Mouse (Mus musculus) erythroid progenitor cell, adult 5-6 weeks (primary cell): ENCODE results near the gene Fxyd1. TPM values are rescaled to one million over a fixed set of nuclear protein-coding genes. Genes with fewer than 3 reads are reported as not detected.

ENCODE experiments used
- ATAC-seq: replicated peaks from 2 replicates; pipeline ENCODE4 v1.8.0; 2016; ENCODE audit warnings: moderate number of reproducible peaks, mild to moderate bottlenecking, moderate TSS enrichment, inconsistent platforms; ENCODE audit not compliant: poor library complexity, low FRiP score, severe bottlenecking
- total RNA-seq, 2 experiments: library from RNA; stranded (forward) in 1 of 2; stranded (reverse) in 1 of 2; fragments of 150-400 nt in 1 of 2; fragments of 186-747, 209-891 nt in 1 of 2; gene quantifications; 2 replicates each; pipeline versions ENCODE4 v1.2.3 to v1.2.4; 2015 to 2017; ENCODE audit warnings: low replicate concordance in 2 of 2

Fxyd1 gene
- total RNA-seq, 2 experiments from 2014 or later = not detected

DNA sequence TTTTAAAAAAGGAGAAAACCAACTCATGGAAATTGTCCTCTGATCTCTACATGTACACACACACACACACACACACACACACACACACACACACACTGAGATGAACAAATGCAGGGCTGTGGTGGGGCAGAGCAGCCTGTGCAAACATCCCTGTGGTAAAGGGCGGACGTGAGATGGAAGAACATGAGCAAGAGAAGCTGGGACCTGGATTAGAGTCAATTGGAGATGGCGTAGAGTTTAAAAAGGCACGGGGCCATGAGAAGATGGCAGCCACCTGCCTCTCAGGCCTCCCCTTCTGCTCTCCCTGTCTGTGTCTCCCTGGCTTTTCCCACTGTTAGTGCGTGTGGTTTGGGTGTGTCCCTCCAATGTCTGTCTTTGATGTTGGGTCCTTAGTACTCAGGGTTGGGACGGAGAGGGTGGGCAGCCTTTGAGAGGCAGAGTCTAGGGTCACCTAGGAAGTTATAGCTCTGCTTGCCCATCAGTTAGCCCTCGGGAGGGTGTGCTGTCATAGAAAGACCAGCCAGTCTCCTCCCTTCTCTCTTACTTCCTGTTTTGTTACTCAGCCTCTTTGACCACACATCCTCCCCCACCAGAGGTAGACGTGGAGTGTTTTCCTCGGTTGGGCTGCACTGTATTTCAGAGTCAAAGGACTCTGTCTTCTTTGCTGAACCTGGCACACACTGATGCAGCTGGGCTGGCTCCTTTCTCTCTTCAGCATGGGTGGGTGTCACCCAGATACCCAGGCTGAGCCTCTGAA is 23.4 kb downstream of the Fxyd1 start:
- ATAC-seq = no peak

DNA sequence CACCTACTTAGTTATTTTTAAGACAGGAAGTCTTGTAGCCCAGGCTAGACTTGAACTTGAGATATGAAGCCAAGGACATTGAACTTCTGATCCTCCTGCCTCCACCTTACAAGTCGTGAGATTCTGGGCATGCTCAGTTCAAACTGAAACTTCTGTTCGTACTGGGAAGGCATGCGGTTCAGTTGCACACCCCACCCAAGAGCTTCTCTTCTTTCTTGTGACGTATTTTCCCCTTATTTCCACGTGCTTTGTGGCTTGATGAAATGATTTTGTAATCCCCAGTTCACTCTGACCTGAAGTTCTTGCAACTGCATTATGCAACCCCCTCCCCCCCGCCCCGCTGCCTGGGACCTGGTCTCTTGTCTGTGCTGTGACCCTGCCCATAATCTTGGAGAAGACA is 25.3 kb downstream of the Fxyd1 start:
- no peak for ATAC-seq

DNA sequence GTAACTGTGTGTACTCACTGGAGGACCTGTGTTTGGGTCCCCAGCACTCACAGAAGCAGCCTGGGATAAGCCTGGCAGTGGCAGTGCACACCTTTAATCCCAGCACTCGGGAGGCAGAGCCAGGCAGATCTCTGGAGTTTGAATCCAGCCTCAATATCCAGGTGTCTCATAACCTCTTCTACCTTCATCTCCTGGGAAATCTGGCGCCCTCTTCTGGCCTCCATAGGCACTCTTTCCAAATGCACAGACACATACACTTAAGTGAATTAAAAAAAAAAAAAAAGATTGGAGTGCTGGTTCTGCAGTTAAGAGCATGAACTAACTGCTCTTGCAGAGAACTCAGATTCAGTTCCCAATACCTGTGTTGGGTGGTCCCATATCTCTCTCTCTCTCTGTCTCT is 26.3 kb downstream of the Fxyd1 start:
- no peak for ATAC-seq

DNA sequence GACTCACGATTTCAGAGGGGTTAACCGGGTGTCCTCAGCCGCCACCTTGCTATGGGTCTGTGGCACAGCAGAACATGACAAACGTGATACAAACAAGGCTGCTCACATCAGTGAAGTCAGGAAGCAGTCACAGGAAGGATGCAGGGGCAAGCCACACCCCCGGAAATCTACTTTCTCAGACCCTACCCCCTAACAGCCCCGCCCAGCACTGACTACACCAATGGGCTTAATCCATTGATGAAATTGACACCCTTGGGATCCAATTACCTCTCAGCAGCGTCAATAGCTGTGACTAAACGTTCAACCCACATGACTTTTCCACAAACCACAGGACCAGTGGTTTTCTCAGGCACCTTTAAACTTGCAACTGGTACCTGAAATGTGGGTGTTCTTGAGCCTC is 28.4 kb downstream of the Fxyd1 start:
- no peak for ATAC-seq

DNA sequence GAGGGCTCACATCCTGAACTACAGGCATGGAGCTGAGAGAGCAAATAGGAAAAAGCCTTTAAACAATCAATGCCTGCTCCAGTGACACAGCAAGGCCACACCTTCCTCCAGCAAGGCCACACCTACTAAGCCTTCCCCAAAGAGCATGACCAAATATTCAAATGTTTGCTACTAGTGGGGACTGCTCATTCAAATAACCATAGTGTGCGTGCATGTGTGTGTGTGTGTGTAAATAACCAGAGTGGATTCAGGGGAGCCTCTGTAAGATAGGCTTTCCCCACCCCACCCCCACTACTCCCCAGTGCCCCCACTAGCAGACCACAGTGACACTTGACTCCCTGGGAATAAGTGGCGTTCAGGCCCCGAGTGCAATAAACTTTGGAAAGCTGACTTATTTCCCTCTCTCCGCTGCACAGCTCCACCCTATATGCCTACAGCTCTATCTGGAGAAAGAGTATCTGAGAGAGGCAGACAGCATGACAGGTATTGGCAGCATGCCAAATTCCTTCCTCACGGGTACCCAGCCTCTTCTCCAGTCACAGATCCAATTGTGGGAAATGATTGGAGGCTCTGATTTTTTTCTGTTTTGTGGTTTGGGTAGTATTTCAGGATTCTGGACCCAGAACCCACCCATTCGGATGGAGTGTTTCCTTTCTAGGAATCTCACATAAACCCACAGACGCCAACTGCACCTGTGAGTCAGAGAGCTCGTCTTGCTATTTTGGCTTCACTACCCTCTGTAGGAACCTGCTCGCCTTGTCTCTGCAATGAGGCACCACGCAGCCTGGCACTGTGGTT is 39.7 kb downstream of the Fxyd1 start:
- no peak for ATAC-seq

DNA sequence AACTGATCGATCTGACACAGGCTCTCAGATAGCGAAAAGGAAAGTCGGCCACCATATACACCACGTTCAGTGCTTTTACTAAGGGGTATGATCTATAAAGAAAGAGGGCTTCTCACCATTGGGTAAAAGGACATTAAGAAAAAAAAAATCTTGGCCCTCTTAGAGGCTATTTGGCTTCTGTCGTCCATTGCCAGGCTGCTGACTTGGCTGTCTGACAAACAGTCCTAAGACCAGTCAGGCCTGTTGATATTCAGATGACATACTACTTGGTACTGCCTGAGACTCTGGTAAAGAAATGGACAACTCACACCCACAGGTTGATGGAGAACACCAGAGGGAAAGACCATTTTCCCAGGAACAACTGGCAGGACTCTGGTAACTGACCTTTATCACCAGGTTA is 44.0 kb downstream of the Fxyd1 start:
- no peak for ATAC-seq

DNA sequence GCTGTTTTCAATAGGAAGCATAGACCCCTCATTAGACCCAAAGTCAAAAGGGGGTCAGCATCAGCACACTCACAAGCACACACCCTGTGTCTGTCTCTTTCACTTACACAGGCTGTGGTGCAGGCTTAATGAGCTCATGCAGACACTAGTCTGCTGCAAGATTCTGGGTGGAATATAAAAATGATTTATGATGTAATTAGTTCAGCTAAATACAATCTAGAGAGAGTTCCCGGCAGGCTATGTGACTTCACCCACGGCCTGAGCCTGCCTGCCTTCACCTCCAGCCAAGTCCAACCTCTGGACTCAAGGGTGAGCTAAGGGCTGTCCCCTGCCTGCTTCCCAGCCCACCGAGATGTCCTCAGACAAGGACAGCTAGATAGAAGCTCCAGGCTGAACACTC is 48.1 kb downstream of the Fxyd1 start:
- no peak for ATAC-seq

DNA sequence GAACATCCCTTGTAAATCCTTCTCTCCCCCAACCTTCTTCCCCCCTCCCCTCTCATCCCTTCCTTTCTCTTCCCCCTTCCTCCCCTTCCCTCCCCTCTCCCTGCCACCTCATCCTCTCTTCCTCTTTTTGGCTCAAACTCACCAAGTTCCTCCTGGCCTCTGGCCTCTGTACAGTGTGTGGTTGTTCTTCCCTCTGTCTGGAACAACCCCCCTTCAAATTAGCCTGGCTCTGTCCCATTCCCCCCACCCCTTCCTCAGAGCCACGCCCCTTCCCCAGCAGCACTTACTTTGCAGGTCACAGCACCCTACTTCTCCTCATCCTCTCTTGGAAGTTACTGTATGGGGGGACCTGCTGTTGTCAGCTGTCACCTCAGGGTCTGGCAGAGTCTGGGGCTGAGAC is 48.8 kb downstream of the Fxyd1 start:
- no peak for ATAC-seq

DNA sequence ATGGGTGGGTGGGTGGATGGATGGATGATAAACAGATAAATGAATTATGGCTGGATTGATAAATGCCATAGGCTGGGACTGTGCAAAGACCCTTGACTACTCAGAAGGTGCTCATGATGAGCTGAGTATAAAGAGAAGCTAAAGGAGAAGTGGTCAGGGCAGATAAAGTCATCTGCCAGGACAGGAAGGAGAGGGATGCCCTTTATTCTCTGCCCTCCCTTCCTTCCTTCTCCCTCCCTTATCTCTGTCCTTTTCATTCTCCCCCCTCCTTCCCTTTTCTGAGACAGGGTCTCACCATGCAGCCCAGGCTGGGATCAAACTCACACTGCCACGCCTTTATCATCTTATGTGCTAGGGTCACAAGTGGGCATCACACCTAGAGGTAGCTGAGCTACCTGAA is 49.2 kb downstream of the Fxyd1 start:
- ATAC-seq = no peak

DNA sequence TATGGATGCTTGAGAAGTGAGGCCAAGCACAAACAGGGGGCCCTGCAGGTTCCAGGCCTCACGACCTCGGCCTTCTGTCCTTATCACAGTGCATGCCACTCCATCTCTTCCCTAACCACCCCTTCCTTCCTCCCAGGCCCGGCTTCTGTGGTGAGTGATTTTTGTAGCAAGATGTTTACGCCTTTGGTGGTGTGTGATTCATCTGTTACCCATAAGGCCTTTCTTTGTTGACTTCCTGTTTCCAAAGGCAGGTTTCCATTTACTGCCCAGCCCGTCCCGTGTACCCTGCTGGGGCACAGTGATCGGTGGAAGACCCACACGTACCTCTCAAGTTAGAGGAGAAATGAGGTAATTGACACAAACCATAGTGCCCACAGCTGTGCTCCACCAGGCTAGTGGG is 54.3 kb downstream of the Fxyd1 start:
- no peak for ATAC-seq

Other genes starting within 250 kb of the Fxyd1 start
- gene Ffar2, start 233.4 kb downstream of the Fxyd1 start, total RNA-seq (2015; ENCODE audit: low replicate concordance) = 2.2 and 7.1 TPM in 2 replicates
- 3.1 and 6.0 TPM in 2 replicates for gene Ffar2, start 233.4 kb downstream of the Fxyd1 start, total RNA-seq (2017; ENCODE audit: low replicate concordance)
- gene Ffar3, start 201.0 kb downstream of the Fxyd1 start, total RNA-seq (2015; ENCODE audit: low replicate concordance) = not detected in 2 replicates
- not detected in 2 replicates for gene Ffar3, start 201.0 kb downstream of the Fxyd1 start, total RNA-seq (2017; ENCODE audit: low replicate concordance)
- not detected in 2 replicates for gene Ffar1, start 195.6 kb downstream of the Fxyd1 start, total RNA-seq (2015; ENCODE audit: low replicate concordance)
- gene Ffar1, start 195.6 kb downstream of the Fxyd1 start, total RNA-seq (2017; ENCODE audit: low replicate concordance) = not detected in 2 replicates
- gene Cd22, start 176.9 kb downstream of the Fxyd1 start, total RNA-seq (2015; ENCODE audit: low replicate concordance) = 2.9 and 3.6 TPM in 2 replicates
- 1.0 and 3.3 TPM in 2 replicates for gene Cd22, start 176.9 kb downstream of the Fxyd1 start, total RNA-seq (2017; ENCODE audit: low replicate concordance)
- gene Mag, start 142.3 kb downstream of the Fxyd1 start, total RNA-seq (2015; ENCODE audit: low replicate concordance) = not detected in 2 replicates
- gene Mag, start 142.3 kb downstream of the Fxyd1 start, total RNA-seq (2017; ENCODE audit: low replicate concordance) = not detected in 2 replicates
- not detected in 2 replicates for gene Hamp2, start 132.5 kb downstream of the Fxyd1 start, total RNA-seq (2015; ENCODE audit: low replicate concordance)
- not detected in 2 replicates for gene Hamp2, start 132.5 kb downstream of the Fxyd1 start, total RNA-seq (2017; ENCODE audit: low replicate concordance)
- gene Hamp, start 113.2 kb downstream of the Fxyd1 start, total RNA-seq (2015; ENCODE audit: low replicate concordance) = not detected in 2 replicates
- not detected in 2 replicates for gene Hamp, start 113.2 kb downstream of the Fxyd1 start, total RNA-seq (2017; ENCODE audit: low replicate concordance)
- gene Usf2, start 100.4 kb downstream of the Fxyd1 start, total RNA-seq (2015; ENCODE audit: low replicate concordance) = 75.9 and 78.6 TPM in 2 replicates
- gene Usf2, start 100.4 kb downstream of the Fxyd1 start, total RNA-seq (2017; ENCODE audit: low replicate concordance) = 121 and 139 TPM in 2 replicates
- not detected in 2 replicates for gene Lsr, start 83.7 kb downstream of the Fxyd1 start, total RNA-seq (2015; ENCODE audit: low replicate concordance)
- 1.0 TPM in 1 of 2 replicates, not detected in the other for gene Lsr, start 83.7 kb downstream of the Fxyd1 start, total RNA-seq (2017; ENCODE audit: low replicate concordance)
- not detected in 2 replicates for gene Fam187b, start 83.4 kb downstream of the Fxyd1 start, total RNA-seq (2015; ENCODE audit: low replicate concordance)
- not detected in 2 replicates for gene Fam187b, start 83.4 kb downstream of the Fxyd1 start, total RNA-seq (2017; ENCODE audit: low replicate concordance)
- gene Fxyd5, start 14.7 kb downstream of the Fxyd1 start, total RNA-seq (2015; ENCODE audit: low replicate concordance) = 112 and 145 TPM in 2 replicates
- 54.3 and 76.5 TPM in 2 replicates for gene Fxyd5, start 14.7 kb downstream of the Fxyd1 start, total RNA-seq (2017; ENCODE audit: low replicate concordance)
- not detected in 2 replicates for gene Fxyd7, start 5.7 kb downstream of the Fxyd1 start, total RNA-seq (2015; ENCODE audit: low replicate concordance)
- not detected in 2 replicates for gene Fxyd7, start 5.7 kb downstream of the Fxyd1 start, total RNA-seq (2017; ENCODE audit: low replicate concordance)
- gene Lgi4, start 2.1 kb upstream of the Fxyd1 start, total RNA-seq (2015; ENCODE audit: low replicate concordance) = not detected in 2 replicates
- gene Lgi4, start 2.1 kb upstream of the Fxyd1 start, total RNA-seq (2017; ENCODE audit: low replicate concordance) = 0.51 TPM in 1 of 2 replicates, not detected in the other
- gene Fxyd3, start 19.5 kb upstream of the Fxyd1 start, total RNA-seq (2015; ENCODE audit: low replicate concordance) = not detected in 2 replicates
- not detected in 2 replicates for gene Fxyd3, start 19.5 kb upstream of the Fxyd1 start, total RNA-seq (2017; ENCODE audit: low replicate concordance)
- 5.9 TPM in 1 of 2 replicates, not detected in the other for gene Hpn, start 58.1 kb upstream of the Fxyd1 start, total RNA-seq (2015; ENCODE audit: low replicate concordance)
- gene Hpn, start 58.1 kb upstream of the Fxyd1 start, total RNA-seq (2017; ENCODE audit: low replicate concordance) = not detected in 2 replicates
- gene Scn1b, start 69.8 kb upstream of the Fxyd1 start, total RNA-seq (2015; ENCODE audit: low replicate concordance) = not detected in 2 replicates
- 1.3 TPM in 1 of 2 replicates, not detected in the other for gene Scn1b, start 69.8 kb upstream of the Fxyd1 start, total RNA-seq (2017; ENCODE audit: low replicate concordance)
- gene Gramd1a, start 98.7 kb upstream of the Fxyd1 start, total RNA-seq (2015; ENCODE audit: low replicate concordance) = 19.1 and 38.6 TPM in 2 replicates
- gene Gramd1a, start 98.7 kb upstream of the Fxyd1 start, total RNA-seq (2017; ENCODE audit: low replicate concordance) = 6.7 and 29.1 TPM in 2 replicates
- not detected in 2 replicates for gene Scgb2b2, start 233.3 kb upstream of the Fxyd1 start, total RNA-seq (2015; ENCODE audit: low replicate concordance)
- not detected in 2 replicates for gene Scgb2b2, start 233.3 kb upstream of the Fxyd1 start, total RNA-seq (2017; ENCODE audit: low replicate concordance)
- not detected in 2 replicates for gene Scgb1b2, start 234.6 kb upstream of the Fxyd1 start, total RNA-seq (2015; ENCODE audit: low replicate concordance)
- not detected in 2 replicates for gene Scgb1b2, start 234.6 kb upstream of the Fxyd1 start, total RNA-seq (2017; ENCODE audit: low replicate concordance)